Mouse (Mus musculus) hindbrain, embryonic 12.5 days (tissue): ENCODE data around the gene Spata32. TPM values are rescaled to one million over a fixed set of nuclear protein-coding genes. Genes with fewer than 3 reads are reported as not detected.
A peak's percentile ranks its signal among the peaks of the same experiment; 100 is the strongest.

Experiments used
- ATAC-seq: fragments of 200-750 bp; cut with Nextera tagmentation; 2 replicates; pipeline ENCODE4 v1.8.0; 2017; ENCODE audit warnings: moderate TSS enrichment; ENCODE audit not compliant: low FRiP score
- H3K27ac ChIP-seq: fragments of 300-500 bp; sonication (generic); 2 replicates; pipeline ENCODE4 v1.5.1; 2016; ENCODE audit warnings: mild to moderate bottlenecking
- H3K27me3 ChIP-seq: fragments of 300-500 bp; sonication (generic); 2 replicates; pipeline ENCODE4 v1.6.1; 2016; ENCODE audit warnings: mild to moderate bottlenecking
- H3K36me3 ChIP-seq: fragments of 300-500 bp; sonication (generic); 2 replicates; pipeline ENCODE4 v1.6.1; 2016; ENCODE audit warnings: mild to moderate bottlenecking
- H3K4me1 ChIP-seq: fragments of 300-500 bp; sonication (generic); 2 replicates; pipeline ENCODE4 v1.6.1; 2016
- H3K4me2 ChIP-seq: fragments of 300-500 bp; sonication (generic); replicated peaks from 2 replicates; pipeline ENCODE4 v1.6.1; 2016; ENCODE audit warnings: mild to moderate bottlenecking
- H3K4me3 ChIP-seq: fragments of 300-500 bp; sonication (generic); 2 replicates; pipeline ENCODE4 v1.5.1; 2016; ENCODE audit warnings: mild to moderate bottlenecking
- H3K9ac ChIP-seq: fragments of 300-500 bp; sonication (generic); 2 replicates; pipeline ENCODE4 v1.6.1; 2016; ENCODE audit warnings: mild to moderate bottlenecking, moderate library complexity
- H3K9me3 ChIP-seq: fragments of 300-500 bp; sonication (generic); replicated peaks from 2 replicates; pipeline ENCODE4 v1.6.1; 2016; ENCODE audit warnings: mild to moderate bottlenecking
- WGBS: fragments of 180-500 bp; shearing (Covaris S2); methylation state at CpG from one replicate; pipeline ENCODE4 v1.1.7; 2016; 5-methylcytosine and 5-hydroxymethylcytosine counted together
- polyA plus RNA-seq: library from polyadenylated mRNA; unstranded; fragments of >200 nt; fragmentation: Nextera tagmentation; extraction: Ambion mirVana; gene quantifications from 2 replicates; pipeline ENCODE4 v1.2.1, GENCODE M21; 2016

The Spata32 gene
- polyA plus RNA-seq, result 0.21 TPM in 1 of 2 replicates, not detected in the other

DNA sequence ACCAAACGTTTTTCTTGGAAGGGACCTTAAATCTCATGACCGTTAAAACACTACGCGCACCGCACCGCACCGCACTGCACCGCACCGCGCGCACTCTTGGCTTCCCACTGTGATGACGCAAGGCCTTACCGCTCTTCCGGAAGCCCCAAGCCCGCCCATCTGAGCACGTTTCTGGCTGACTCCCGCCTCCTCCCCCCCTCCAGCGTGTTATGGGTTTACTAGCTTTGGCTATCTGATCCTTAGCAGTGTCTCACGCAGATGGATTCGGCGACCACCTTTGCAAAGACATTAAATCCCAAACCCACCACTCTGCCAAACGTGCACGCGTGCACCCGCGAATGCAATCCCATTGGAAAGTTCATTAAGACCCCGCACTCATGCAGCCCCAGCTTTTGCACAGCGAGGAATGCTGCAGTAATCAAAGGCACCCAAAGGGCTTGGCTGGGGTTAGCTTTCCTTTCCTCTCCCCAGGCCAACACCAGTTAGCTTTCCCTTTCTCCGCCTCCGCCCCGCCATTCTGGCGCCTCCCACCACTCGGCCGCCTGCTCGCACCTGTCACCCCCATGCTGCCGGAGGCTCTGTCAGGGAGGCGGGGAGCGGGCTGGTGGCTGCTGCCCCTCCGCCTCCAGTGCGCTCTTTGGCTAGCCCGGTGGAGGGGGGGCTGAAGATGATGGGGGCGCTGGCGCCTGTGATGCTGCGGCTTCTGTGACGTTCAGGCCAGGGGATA lies at the start of gene Spata32:
Gene Spata32, minus strand, starts transcription at position 643 of the 727 bp plus-strand sequence.
- 2% methylated on average over 45 of the region's 45 CpGs for WGBS

DNA sequence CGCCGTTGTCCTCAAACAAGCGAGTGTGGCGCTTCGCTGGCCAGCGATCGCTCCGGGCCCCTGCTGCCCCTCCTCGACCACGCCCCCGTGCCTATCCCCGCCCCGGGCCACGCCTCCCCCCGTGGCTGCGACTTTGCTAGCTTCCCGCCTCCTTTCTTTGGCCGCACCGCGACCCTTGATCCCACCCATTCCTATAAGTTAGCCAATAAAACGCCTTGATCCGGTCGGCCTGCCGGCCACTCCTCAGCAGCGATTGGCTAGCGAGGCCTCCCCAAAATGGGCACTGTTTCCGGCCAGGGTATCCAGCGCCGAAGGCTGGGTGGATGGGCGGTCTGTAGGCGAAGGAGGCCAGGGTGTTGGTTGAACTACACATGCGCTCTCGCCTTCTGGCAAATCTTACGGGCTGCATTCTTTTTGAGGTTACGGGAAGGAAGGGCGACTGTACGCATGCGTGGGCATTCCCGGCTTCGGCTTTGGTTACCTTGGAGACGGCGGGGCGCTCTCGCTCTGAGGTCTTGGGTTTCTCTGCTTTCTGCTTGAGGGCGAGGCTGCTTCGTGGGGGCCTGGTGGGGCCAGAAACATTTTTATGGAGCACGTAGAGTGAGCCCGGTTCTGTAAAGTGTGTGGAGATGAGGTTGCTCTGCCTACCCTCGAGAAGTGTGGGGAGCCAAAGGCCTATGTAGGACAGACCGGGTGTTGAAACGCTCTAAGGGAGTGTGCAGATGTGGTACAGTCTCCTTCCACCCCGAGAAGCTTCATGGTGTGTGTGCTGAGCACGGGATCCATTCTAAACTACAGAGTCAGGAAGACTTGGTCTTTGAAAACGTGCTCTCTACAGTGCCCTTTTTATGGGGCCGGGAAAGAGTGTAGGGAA lies 49.4 kb upstream of the Spata32 start, which contains the start of gene Map3k14:
Gene Map3k14, minus strand, starts transcription at position 127 of the 874 bp plus-strand sequence.
- 1% methylated on average over 55 of the region's 55 CpGs for WGBS
- H3K9ac ChIP-seq, result peak within 1 kb of the TSS; percentile 63
- H3K27ac ChIP-seq, result peak within 1 kb of the TSS; percentile 94
- no peaks in the 10 kb centered on the region for H3K36me3 ChIP-seq
- peaks cover 47% of the 10 kb centered on the region for H3K4me1 ChIP-seq
- peak within 1 kb of the TSS; percentile 84 for H3K4me2 ChIP-seq
- no peaks in the 10 kb centered on the region for H3K27me3 ChIP-seq
- peak within 1 kb of the TSS; percentile 53 for H3K4me3 ChIP-seq
- peak; percentile 99 for ATAC-seq
- H3K9me3 ChIP-seq, result no peaks in the 10 kb centered on the region

More for the DNA sequence above, at the start of gene Spata32:
- Histone ChIP-seq H3K27me3 (peaks cover 13% of the 10 kb centered on the region), H3K4me1 (peaks cover 8% of the 10 kb centered on the region), H3K27ac (peak within 1 kb of the TSS; percentile 46), H3K36me3 (peaks cover 26% of the 10 kb centered on the region), H3K9ac (peak within 1 kb of the TSS; percentile 65), H3K4me3 (peak within 1 kb of the TSS; percentile 49), H3K9me3 (no peaks in the 10 kb centered on the region), H3K4me2 (peak within 1 kb of the TSS; percentile 98)
- ATAC-seq, result peak; percentile 86

DNA sequence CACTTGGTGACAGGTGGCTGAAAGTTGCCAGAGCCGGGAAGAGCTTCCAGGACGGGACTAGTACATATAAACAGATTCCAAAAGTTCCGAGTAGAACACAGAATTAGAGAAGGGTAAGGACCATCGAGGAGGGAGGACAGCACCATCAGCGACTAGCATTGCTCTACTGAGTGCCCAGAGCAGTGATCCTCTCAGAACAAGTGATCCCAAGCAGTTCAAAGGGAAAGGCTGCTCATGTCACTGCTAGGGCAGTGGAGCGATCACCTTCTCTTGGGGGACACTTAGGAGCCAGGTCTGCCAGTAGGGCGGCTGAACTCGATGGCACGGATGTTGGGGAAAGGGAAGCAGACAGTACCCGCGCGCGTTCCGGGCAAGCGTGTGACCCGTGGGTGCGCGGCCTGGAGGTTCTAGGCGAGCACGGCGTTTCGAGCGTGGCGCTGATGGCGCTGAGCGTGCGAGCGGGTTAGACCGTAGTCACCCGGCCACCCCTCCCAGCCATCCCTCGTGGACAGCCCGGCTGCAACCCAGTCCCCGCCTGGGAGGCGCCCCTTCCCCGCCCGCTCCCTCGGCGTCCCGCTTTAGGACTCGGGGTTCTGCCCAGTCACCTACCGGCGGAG lies 48.6 kb upstream of the Spata32 start:
- Histone ChIP-seq H3K4me1 (peaks cover 53% of the 10 kb centered on the region), H3K4me2 (peak overlapping the region; percentile 84), H3K36me3 (no peaks in the 10 kb centered on the region), H3K9me3 (no peaks in the 10 kb centered on the region), H3K27ac (peak overlapping the region; percentile 83), H3K4me3 (peak overlapping the region; percentile 53), H3K27me3 (no peaks in the 10 kb centered on the region), H3K9ac (peak overlapping the region; percentile 63)
- WGBS, result under 1% methylated on average over 42 of the region's 42 CpGs
- ATAC-seq, result peak; percentile 7

DNA sequence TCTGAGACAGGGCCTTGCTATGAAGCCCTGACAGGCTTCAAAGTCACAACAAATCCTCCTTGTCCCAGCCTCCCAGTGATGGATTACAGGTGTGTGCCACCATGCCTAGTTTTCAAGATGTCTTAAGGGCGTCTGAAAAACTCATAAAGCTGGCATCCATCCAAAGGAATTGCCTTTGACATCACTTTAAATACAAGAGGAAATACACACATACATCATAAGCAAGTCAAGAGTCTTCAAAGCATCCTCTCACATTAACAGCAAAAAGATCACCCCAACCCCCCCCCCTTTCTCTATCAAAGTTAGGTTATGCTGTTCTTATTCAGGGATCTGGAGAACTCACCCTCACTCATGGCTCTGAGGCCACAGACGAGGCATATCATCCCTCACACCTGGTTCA lies 47.6 kb upstream of the Spata32 start:
- Histone ChIP-seq H3K9ac (peak overlapping the region; percentile 63; the same call in 1 of the 2 replicates), H3K4me1 (peaks cover 53% of the 10 kb centered on the region), H3K36me3 (no peaks in the 10 kb centered on the region), H3K27me3 (no peaks in the 10 kb centered on the region), H3K27ac (no peak overlapping the region), H3K9me3 (no peaks in the 10 kb centered on the region), H3K4me3 (peak overlapping the region; percentile 53; the same call in 1 of the 2 replicates), H3K4me2 (peak overlapping the region; percentile 84)
- no peak for ATAC-seq
- WGBS, result 61% methylated on average over 2 of the region's 2 CpGs

DNA sequence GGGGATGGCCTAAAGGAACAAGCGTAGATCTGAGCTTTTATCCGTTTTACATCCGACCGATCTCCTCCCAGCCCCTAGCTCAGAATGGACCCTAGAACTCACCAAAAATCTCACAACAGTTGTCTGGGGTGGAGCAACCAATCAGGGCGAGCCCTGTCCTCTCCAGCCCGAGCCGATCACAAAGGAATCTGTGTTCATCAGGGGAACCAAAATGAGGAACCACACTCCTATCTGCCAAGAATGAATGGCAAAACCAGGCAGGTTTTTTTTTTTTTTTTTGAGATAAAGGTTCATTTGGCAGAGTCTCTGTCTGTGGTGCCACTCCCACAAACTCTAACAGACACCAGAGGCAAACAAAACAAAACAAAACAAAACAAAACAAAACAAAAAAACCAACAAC lies 47.0 kb upstream of the Spata32 start:
- Histone ChIP-seq H3K4me1 (peaks cover 53% of the 10 kb centered on the region), H3K27me3 (no peaks in the 10 kb centered on the region), H3K4me3 (no peak overlapping the region), H3K36me3 (no peaks in the 10 kb centered on the region), H3K9me3 (no peaks in the 10 kb centered on the region), H3K27ac (no peak overlapping the region), H3K9ac (no peak overlapping the region), H3K4me2 (no peak overlapping the region; the same call in 1 of the 2 replicates)
- ATAC-seq, result no peak
- WGBS, result 38% methylated on average over 7 of the region's 7 CpGs

DNA sequence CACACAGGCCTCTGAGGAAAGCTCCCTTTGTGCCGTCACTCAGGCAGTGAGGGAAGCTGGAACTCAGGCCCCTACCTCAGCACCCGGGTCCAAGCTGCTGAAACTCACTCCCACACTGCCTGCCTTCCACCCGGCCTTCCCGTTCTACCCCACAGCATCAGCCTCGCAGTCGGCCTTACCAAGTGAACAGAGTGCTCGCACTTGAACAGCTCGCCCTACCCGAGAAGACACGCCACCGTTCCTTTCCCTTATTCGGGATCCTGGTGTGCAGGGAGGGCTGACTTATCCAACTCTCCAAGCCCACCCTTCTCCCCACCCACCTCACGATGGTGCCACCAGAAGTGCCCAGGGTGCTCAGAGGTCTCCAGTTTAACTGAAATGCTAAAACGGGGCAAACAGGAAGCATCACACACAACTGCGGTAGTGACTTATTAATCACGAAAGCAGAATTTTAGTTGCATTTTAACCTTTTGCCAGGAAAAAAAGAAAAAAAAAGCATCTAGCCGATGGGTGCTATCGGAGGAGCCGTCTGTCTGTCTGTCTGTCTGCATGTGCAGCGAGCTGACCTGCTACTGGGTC lies 46.3 kb upstream of the Spata32 start:
- no peaks in the 10 kb centered on the region for H3K27me3 ChIP-seq
- H3K4me2 ChIP-seq, result no peak overlapping the region
- peaks cover 53% of the 10 kb centered on the region for H3K4me1 ChIP-seq
- 0 out of 2 replicates have a peak overlapping the region, but pooled peaks have one; percentile 27 for H3K9ac ChIP-seq
- H3K27ac ChIP-seq, result no peak overlapping the region
- ATAC-seq, result no peak
- WGBS, result 78% methylated on average over 20 of the region's 20 CpGs
- no peaks in the 10 kb centered on the region for H3K36me3 ChIP-seq
- no peaks in the 10 kb centered on the region for H3K9me3 ChIP-seq
- no peak overlapping the region for H3K4me3 ChIP-seq

- WGBS, result 29% methylated on average over 10 of the region's 10 CpGs
- Histone ChIP-seq H3K4me3 (no peak overlapping the region), H3K4me1 (peaks cover 52% of the 10 kb centered on the region), H3K9ac (no peak overlapping the region), H3K4me2 (peak overlapping the region; percentile 21; the same call in 1 of the 2 replicates), H3K27ac (peak overlapping the region; percentile 62), H3K9me3 (no peaks in the 10 kb centered on the region), H3K36me3 (no peaks in the 10 kb centered on the region), H3K27me3 (no peaks in the 10 kb centered on the region)
- ATAC-seq, result no peak
Observed at GRCm38 (mm10) chr11:103263551-103263950, 45.3 kb upstream of the Spata32 start.

DNA sequence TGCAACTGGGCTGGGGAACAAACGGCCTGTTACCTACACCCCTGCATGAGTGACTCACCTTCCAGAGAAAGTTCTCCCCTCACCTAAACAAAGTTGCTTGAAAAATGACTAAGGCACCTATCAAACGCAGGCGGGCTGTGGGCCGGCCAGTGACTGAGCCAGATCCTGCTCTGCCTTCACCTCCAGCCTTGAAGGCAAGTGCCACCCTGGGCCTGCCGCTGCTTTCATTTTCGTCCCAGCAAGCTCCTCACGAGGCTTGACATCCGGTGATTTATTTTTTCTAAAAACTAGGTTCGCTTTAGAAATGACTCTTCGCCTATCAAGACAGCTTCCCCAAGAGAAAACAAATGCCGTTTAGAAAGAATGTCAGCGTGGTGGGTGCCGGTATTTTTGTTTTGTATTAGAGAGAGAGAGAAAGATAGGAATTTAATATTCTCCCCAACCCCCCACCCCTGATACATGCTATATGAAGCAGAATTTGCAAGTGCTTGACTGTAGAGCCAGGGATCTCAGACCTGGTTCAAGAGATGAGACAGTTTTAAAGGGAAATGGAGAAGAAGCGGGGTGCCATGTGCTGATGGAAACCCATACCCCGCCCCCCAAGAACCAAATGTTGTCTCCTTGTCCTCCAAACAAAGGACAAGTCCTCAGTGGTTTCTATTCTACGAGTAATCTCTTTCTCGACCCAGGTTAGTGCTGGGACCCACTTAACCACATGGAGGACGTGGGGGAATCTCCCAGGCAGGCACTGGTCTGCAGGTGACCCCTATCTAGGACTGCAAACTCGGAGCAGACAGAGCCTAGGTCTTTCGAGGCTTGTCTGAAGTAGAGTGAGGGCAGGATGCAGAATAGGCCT lies 44.4 kb upstream of the Spata32 start:
- 64% methylated on average over 20 of the region's 20 CpGs for WGBS
- no peaks in the 10 kb centered on the region for H3K27me3 ChIP-seq
- no peak overlapping the region for H3K9ac ChIP-seq
- H3K4me3 ChIP-seq, result no peak overlapping the region
- no peak for ATAC-seq
- H3K9me3 ChIP-seq, result no peaks in the 10 kb centered on the region
- peaks cover 44% of the 10 kb centered on the region for H3K4me1 ChIP-seq
- no peak overlapping the region for H3K27ac ChIP-seq
- peak overlapping the region; percentile 9; the same call in 1 of the 2 replicates for H3K4me2 ChIP-seq
- H3K36me3 ChIP-seq, result no peaks in the 10 kb centered on the region

DNA sequence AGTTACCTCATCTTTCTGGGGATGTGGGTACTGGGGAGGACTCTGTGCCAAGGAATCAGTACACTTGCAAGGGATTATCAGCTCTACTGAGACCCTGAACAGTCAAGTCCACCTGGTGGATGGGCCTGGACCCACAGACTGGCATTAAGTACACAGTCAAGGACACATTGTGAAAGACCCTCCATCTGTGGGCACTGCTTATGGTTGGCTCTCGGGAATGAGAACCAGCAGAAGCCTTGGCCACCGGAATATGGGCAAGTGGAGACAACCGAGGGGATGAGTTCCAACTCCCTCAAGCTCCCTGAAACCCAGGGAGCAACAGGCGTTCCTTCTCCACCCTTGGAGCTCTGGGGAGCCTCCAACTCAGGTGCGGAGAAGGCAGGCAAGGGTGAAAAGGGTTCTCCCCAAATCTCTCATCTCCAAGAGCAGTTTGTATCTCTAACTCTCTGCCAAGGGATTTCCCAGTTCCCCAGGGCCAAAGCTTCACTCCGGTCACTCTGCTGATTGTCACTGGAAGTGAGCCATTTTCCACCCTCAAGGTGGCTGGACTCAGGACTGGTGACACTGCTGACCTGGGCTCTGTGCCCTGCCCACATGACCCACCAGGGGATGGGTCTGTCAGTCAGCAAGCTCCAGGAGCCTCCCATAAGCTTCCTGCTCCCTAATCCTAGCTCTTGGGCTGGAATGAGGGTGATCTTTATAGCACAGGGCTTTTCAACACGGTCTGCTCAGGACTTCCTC lies 43.6 kb upstream of the Spata32 start:
- 91% methylated on average over 7 of the region's 7 CpGs for WGBS
- Histone ChIP-seq H3K27ac (no peak overlapping the region), H3K4me2 (no peak overlapping the region; the same call in 1 of the 2 replicates), H3K4me1 (peaks cover 44% of the 10 kb centered on the region), H3K36me3 (no peaks in the 10 kb centered on the region), H3K9ac (no peak overlapping the region), H3K9me3 (no peaks in the 10 kb centered on the region), H3K4me3 (no peak overlapping the region), H3K27me3 (no peaks in the 10 kb centered on the region)
- no peak for ATAC-seq

GRCm38 (mm10) chr11:103260515-103261192 lies 42.4 kb upstream of the Spata32 start:
- WGBS, result 89% methylated on average over 12 of the region's 12 CpGs
- Histone ChIP-seq H3K36me3 (no peaks in the 10 kb centered on the region), H3K9ac (no peak overlapping the region), H3K27me3 (no peaks in the 10 kb centered on the region), H3K4me1 (peaks cover 32% of the 10 kb centered on the region), H3K27ac (no peak overlapping the region), H3K9me3 (no peaks in the 10 kb centered on the region), H3K4me3 (no peak overlapping the region), H3K4me2 (no peak overlapping the region)
- ATAC-seq, result no peak
